ENCODE assay signal across 28 mouse cellular contexts in genomic region chr14:32917919-32918318, GRCm38 (mm10).
"Had no signal": no experiment of that assay in that cellular context is flagged by ENCODE, and none has a peak within 500 bp of the region (broad histone marks: within the 10 kb centered on the region; RNA-seq: fewer than 3 reads in every experiment).

No protein-coding gene starts in this region.

- H3K4me2 ChIP-seq: embryonic facial prominence, embryonic 12.5 days; embryonic facial prominence, embryonic 13.5 days; embryonic facial prominence, embryonic 15.5 days; forebrain, embryonic 12.5 days; forebrain, embryonic 13.5 days; forebrain, embryonic 15.5 days had no signal

- H3K36me3 ChIP-seq: embryonic facial prominence, embryonic 10.5 days; embryonic facial prominence, embryonic 12.5 days; embryonic facial prominence, embryonic 13.5 days; embryonic facial prominence, embryonic 15.5 days; forebrain, embryonic 10.5 days; forebrain, embryonic 12.5 days; forebrain, embryonic 15.5 days had no signal

- ATAC-seq: forebrain, embryonic 13.5 days; forebrain, embryonic 14.5 days; forebrain, embryonic 15.5 days; forebrain, embryonic 16.5 days; forebrain, postnatal 0 days had no signal

- H3K27ac ChIP-seq: embryonic facial prominence, embryonic 10.5 days; embryonic facial prominence, embryonic 12.5 days; embryonic facial prominence, embryonic 13.5 days; embryonic facial prominence, embryonic 15.5 days; forebrain, embryonic 10.5 days; forebrain, embryonic 12.5 days; forebrain, embryonic 13.5 days; forebrain, embryonic 15.5 days; gastrocnemius, adult 2 months had no signal

- H3K9ac ChIP-seq: embryonic facial prominence, embryonic 12.5 days; embryonic facial prominence, embryonic 13.5 days; embryonic facial prominence, embryonic 15.5 days; forebrain, embryonic 12.5 days; forebrain, embryonic 13.5 days; forebrain, embryonic 15.5 days; forebrain, postnatal 0 days had no signal

- H3K27me3 ChIP-seq: embryonic facial prominence, embryonic 13.5 days; embryonic facial prominence, embryonic 15.5 days; forebrain, embryonic 12.5 days; forebrain, embryonic 13.5 days; forebrain, embryonic 15.5 days had no signal

- DNase-seq: cerebellum, adult 2 months; cerebellum, adult 8-10 months; cerebellum, adult 9-10 months; cerebellum, adult 9-11 months; cerebellum, postnatal 10 days; cerebellum, postnatal 14 days; cerebellum, postnatal 25 days; cerebellum, postnatal 36 days; embryo, embryonic 11 days; forebrain, postnatal 0 days; gastrocnemius, adult 2 months; gastrocnemius, postnatal 10 days; gastrocnemius, postnatal 14 days; gastrocnemius, postnatal 25 days; gastrocnemius, postnatal 36 days; heart, adult 11 months; heart, adult 18-20 months had no signal

- H3K9me3 ChIP-seq: embryonic facial prominence, embryonic 10.5 days; embryonic facial prominence, embryonic 12.5 days; embryonic facial prominence, embryonic 13.5 days; embryonic facial prominence, embryonic 15.5 days; forebrain, embryonic 10.5 days; forebrain, embryonic 12.5 days; forebrain, embryonic 13.5 days; forebrain, embryonic 15.5 days had no signal

- H3K4me3 ChIP-seq: embryonic facial prominence, embryonic 10.5 days; embryonic facial prominence, embryonic 12.5 days; embryonic facial prominence, embryonic 13.5 days; embryonic facial prominence, embryonic 15.5 days; erythroblast, embryonic 14.5 days; forebrain, embryonic 10.5 days; forebrain, embryonic 12.5 days; forebrain, embryonic 13.5 days; forebrain, embryonic 15.5 days; gastrocnemius, adult 2 months had no signal

- H3K4me1 ChIP-seq: embryonic facial prominence, embryonic 12.5 days; embryonic facial prominence, embryonic 13.5 days; embryonic facial prominence, embryonic 15.5 days; forebrain, embryonic 10.5 days; forebrain, embryonic 12.5 days; forebrain, embryonic 13.5 days; forebrain, embryonic 15.5 days had no signal
